Mouse (Mus musculus): ENCODE results near the gene Sema3e.

DNA sequence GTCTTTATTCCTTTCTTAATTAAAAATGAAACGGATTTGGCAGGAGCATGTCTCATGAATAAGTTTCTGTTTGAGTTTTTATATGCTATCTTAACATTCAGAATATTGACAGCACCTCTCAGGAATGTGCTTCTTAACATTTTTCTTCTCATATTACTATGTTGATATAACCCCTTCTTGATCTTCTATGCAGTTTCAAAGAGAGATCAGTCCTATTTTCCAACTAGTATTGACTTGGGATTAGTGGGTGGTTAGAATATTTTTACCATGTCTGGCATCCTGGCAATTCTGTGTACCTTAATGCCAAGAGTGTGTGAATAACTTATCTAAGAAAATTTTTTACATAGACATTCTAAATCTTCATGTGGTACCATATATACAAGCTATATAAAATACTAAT, 101.5 kb downstream of the Sema3e start:
- TF ChIP-seq CTCF (IDR thresholded peaks at IDR 0.05; ENCODE audit: insufficient read depth, low read length) = no peak
- TF ChIP-seq POLR2A (IDR thresholded peaks at IDR 0.05; ENCODE audit: borderline replicate concordance, extremely low read depth, low read depth, low read length) = no peak

Measured in lung, adult 2 months (tissue).